Mouse (Mus musculus) bone marrow macrophage, adult 2 months (primary cell): ENCODE measurements around the gene Trim7. TPM values are rescaled to one million over a fixed set of nuclear protein-coding genes. Genes with fewer than 3 reads are reported as not detected.
"Not testable (repeated sequence)": the region's sequence is repeated elsewhere in the genome, so short reads cannot be mapped to it uniquely, and the experiment has no call there.

Experiments used
- H3K27ac ChIP-seq: 2 replicates; pipeline ENCODE4 v1.5.1; 2012; ENCODE audit warnings: low read depth, low read length; ENCODE audit not compliant: insufficient read depth
- H3K4me1 ChIP-seq: 2 replicates; pipeline ENCODE4 v1.6.1; 2012; ENCODE audit warnings: low read length; ENCODE audit not compliant: control insufficient read depth, insufficient read depth
- H3K4me3 ChIP-seq: 2 replicates; pipeline ENCODE4 v1.5.1; 2012; ENCODE audit warnings: mild to moderate bottlenecking, low read length, moderate library complexity; ENCODE audit not compliant: insufficient read depth
- CTCF ChIP-seq: IDR thresholded peaks from 2 replicates; pipeline ENCODE4 v1.5.1; 2012; ENCODE audit warnings: low read depth, mild to moderate bottlenecking, low read length, moderate library complexity
- POLR2A ChIP-seq: IDR thresholded peaks from 2 replicates; pipeline ENCODE4 v1.6.1; 2012; ENCODE audit warnings: mild to moderate bottlenecking, low read depth, low read length, borderline replicate concordance
- polyA plus RNA-seq: library from polyadenylated mRNA; stranded (reverse); fragments of >200 nt; gene quantifications from 2 replicates; pipeline ENCODE4 v1.2.4, GENCODE M21; 2012; ENCODE audit not compliant: missing spikeins, insufficient read depth, insufficient read length

Gene Trim7
- polyA plus RNA-seq = 1.0 and 1.1 TPM in 2 replicates

GRCm38 (mm10) chr11:48825979-48826751 lies at the start of gene Trim7, which contains the start of gene Gm12184:
TSS of gene Trim7 (plus strand) at chr11:48826140.
TSS of gene Gm12184 (minus strand) at chr11:48826655.
- peak within 1 kb of the TSS; percentile 58 for H3K4me3 ChIP-seq
- peaks cover 11% of the 10 kb centered on the region for H3K4me1 ChIP-seq
- not testable (repeated sequence) for H3K27ac ChIP-seq

- no peak overlapping the region for H3K4me3 ChIP-seq
- TF ChIP-seq POLR2A = no peak
- no peak for TF ChIP-seq CTCF
Measured at GRCm38 (mm10) chr11:48776664-48777063, 49.3 kb upstream of the Trim7 start.

GRCm38 (mm10) chr11:48777303-48777702 lies 48.6 kb upstream of the Trim7 start:
- H3K4me1 ChIP-seq = no peaks in the 10 kb centered on the region
- H3K4me3 ChIP-seq = no peak overlapping the region
- no peak overlapping the region for H3K27ac ChIP-seq
- TF ChIP-seq CTCF (no peak), POLR2A (no peak)

More at GRCm38 (mm10) chr11:48776664-48777063, 49.3 kb upstream of the Trim7 start:
- H3K27ac ChIP-seq = no peak overlapping the region
- H3K4me1 ChIP-seq = no peaks in the 10 kb centered on the region

GRCm38 (mm10) chr11:48779450-48779849 lies 46.5 kb upstream of the Trim7 start:
- Histone ChIP-seq H3K27ac (no peak overlapping the region), H3K4me1 (no peaks in the 10 kb centered on the region), H3K4me3 (no peak overlapping the region)
- TF ChIP-seq POLR2A = no peak
- peak; percentile 48 for TF ChIP-seq CTCF

- Histone ChIP-seq H3K27ac (no peak overlapping the region), H3K4me1 (no peaks in the 10 kb centered on the region), H3K4me3 (no peak overlapping the region)
- TF ChIP-seq POLR2A (no peak), CTCF (no peak)
Measured at GRCm38 (mm10) chr11:48782243-48782642, 43.7 kb upstream of the Trim7 start.

GRCm38 (mm10) chr11:48787455-48788211 lies 38.3 kb upstream of the Trim7 start:
- no peak for TF ChIP-seq CTCF
- TF ChIP-seq POLR2A = no peak
- peak overlapping the region; percentile 70 for H3K27ac ChIP-seq
- 0 out of 2 replicates have a peak, but pooled peaks cover 4% of the 10 kb centered on the region for H3K4me1 ChIP-seq
- H3K4me3 ChIP-seq = peak overlapping the region; percentile 55

- Histone ChIP-seq H3K4me3 (peak overlapping the region; percentile 55), H3K27ac (peak overlapping the region; percentile 69), H3K4me1 (0 out of 2 replicates have a peak, but pooled peaks cover 4% of the 10 kb centered on the region)
- TF ChIP-seq POLR2A = no peak
- TF ChIP-seq CTCF = peak; percentile 27; the same call in 1 of the 2 replicates
Measured at GRCm38 (mm10) chr11:48788311-48789089, 37.4 kb upstream of the Trim7 start.

- Histone ChIP-seq H3K4me3 (no peak overlapping the region), H3K4me1 (0 out of 2 replicates have a peak, but pooled peaks cover 4% of the 10 kb centered on the region), H3K27ac (no peak overlapping the region)
- TF ChIP-seq CTCF (no peak), POLR2A (no peak)
Measured at GRCm38 (mm10) chr11:48789215-48789614, 36.7 kb upstream of the Trim7 start.

GRCm38 (mm10) chr11:48789973-48790823 lies 35.7 kb upstream of the Trim7 start:
- 0 out of 2 replicates have a peak, but pooled peaks cover 4% of the 10 kb centered on the region for H3K4me1 ChIP-seq
- H3K27ac ChIP-seq = no peak overlapping the region
- no peak overlapping the region for H3K4me3 ChIP-seq
- TF ChIP-seq CTCF = 0 out of 2 replicates have a peak, but pooled peaks have one; percentile 45
- no peak for TF ChIP-seq POLR2A
